Mouse (Mus musculus) embryonic fibroblast, embryonic 13.5 days (primary cell): ENCODE results near the gene Mrpl57.
"Not testable (repeated sequence)": the region's sequence is repeated elsewhere in the genome, so short reads cannot be mapped to it uniquely, and the experiment has no call there.

Experiments used
- CTCF ChIP-seq: IDR thresholded peaks from 2 replicates; pipeline ENCODE4 v1.5.1; 2011; ENCODE audit warnings: mild to moderate bottlenecking, control low read depth, low read length, moderate library complexity, borderline replicate concordance; ENCODE audit not compliant: insufficient read depth
- POLR2A ChIP-seq: IDR thresholded peaks from 2 replicates; pipeline ENCODE4 v1.6.1; 2011; ENCODE audit warnings: low read depth, mild to moderate bottlenecking, control low read depth, low read length, moderate library complexity

- not testable (repeated sequence) for TF ChIP-seq CTCF, POLR2A
Measured at GRCm38 (mm10) chr14:57848061-57848460, 22.0 kb downstream of the Mrpl57 start.
